Mouse (Mus musculus) thymus, postnatal 14 days (tissue): ENCODE measurements around the gene Tmem100.

Experiments
- DNase-seq: peaks from one replicate; pipeline ENCODE4 v3.0.0; 2021

Tmem100 gene

GRCm38 (mm10) chr11:90019161-90019560, 11.0 kb upstream of the Tmem100 start:
- DNase-seq: peak; percentile 33

- no peak for DNase-seq
Measured at GRCm38 (mm10) chr11:90025891-90026801, 4.0 kb upstream of the Tmem100 start.

GRCm38 (mm10) chr11:90026802-90027174, 3.4 kb upstream of the Tmem100 start:
- no peak for DNase-seq

GRCm38 (mm10) chr11:90027216-90027615, 2.9 kb upstream of the Tmem100 start:
- no peak for DNase-seq

- no peak for DNase-seq
Measured at GRCm38 (mm10) chr11:90028746-90029145, 1.4 kb upstream of the Tmem100 start.

DNA sequence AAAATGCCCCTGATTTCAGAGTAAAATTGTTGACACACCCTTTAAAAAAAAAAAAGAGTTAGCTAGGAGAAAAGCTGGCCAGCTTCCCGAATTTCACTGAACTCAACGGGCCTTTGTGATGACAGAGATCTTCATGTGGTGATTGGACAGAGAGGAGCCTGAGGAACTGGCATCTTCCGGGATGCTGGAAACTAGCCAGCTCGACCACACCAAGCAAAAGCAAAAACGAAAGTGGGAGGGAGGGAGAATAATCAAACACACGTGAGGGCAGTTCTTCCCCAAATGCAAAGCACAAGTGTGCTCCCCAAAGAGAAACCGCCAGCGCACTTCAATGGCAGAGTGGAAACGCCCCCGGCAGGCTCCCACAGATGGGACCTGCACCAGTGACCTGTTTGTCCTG, 794 bp upstream of the Tmem100 start:
- no peak for DNase-seq

GRCm38 (mm10) chr11:90030557-90030956, 409 bp downstream of the Tmem100 start:
- no peak for DNase-seq

- no peak for DNase-seq
Measured at GRCm38 (mm10) chr11:90031076-90031475, 928 bp downstream of the Tmem100 start.

DNA sequence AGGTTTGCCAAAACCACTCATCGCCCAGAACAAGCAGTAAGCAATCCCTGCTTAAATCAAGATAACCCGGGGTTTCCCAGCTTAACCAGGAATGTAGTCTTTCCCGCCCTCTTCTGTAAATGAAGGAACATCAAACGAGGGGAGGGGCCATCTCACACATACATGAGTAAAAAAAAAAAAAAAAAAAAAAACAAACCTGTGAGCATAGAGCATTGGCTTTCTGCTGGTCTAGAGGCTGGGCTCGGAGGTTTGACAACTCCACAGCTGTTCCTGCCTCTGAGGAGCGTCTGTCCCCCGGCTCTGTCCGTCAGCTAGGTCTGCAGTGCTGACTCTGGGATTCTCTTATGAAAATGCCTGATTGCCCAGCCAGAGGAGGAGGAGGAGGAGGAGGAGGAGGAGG, 2.7 kb downstream of the Tmem100 start:
- DNase-seq: no peak

DNA sequence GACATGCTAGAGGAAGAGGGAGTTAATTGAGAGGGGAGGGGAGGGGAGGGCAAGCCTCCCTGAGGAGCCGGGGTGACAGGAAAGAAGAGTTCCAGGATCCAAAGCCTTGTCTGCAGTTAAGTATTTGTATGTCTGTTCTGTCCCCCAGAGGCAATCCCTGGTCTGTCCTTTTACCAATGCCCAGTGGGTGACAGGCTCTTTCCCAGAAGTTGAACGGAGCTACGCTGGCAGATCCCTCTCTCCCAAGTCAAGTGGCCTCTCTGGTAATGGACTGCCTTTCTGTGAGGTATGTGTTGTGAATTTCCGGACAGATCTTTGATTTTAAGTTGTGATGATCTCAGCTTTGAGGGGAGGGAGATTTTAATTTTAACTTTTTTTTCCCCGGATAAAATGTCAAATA, 3.3 kb downstream of the Tmem100 start:
- no peak for DNase-seq

DNA sequence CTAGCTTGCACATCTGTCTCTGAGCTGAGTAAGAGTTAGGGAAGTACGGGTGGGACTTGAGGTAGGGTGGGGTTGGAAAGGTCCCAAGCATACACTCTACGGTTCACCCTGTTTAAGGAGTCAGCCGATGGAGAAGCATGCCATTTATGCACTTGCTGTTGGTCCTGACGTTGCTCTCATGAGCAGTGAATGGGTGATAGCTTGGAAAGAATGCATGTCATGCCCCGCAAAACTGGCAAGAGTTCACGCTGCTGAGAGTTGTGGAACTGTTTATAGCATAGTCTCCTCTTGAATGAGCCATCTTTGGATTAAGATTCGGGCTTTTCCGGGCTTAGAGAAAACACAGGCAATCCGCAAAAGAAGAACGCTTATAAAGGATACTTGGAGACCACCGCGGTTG, 4.5 kb downstream of the Tmem100 start:
- DNase-seq: no peak

DNA sequence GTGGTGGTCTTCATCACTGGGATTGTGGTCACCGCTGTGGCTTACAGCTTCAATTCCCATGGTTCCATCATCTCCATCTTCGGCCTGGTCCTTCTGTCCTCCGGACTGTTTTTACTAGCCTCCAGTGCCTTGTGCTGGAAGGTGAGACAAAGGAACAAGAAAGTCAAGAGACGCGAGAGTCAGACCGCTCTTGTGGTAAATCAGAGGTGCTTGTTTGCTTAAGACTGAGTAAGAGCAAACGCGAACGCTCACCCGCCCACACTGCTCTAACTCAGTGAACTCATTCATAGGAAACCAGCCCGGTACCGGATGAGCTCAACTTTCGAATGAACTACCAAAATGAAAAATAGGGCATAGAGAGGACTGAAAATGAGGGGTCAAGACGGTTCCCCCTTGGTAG, 5.4 kb downstream of the Tmem100 start:
- DNase-seq: no peak

GRCm38 (mm10) chr11:90036416-90036815, 6.3 kb downstream of the Tmem100 start:
- no peak for DNase-seq

DNA sequence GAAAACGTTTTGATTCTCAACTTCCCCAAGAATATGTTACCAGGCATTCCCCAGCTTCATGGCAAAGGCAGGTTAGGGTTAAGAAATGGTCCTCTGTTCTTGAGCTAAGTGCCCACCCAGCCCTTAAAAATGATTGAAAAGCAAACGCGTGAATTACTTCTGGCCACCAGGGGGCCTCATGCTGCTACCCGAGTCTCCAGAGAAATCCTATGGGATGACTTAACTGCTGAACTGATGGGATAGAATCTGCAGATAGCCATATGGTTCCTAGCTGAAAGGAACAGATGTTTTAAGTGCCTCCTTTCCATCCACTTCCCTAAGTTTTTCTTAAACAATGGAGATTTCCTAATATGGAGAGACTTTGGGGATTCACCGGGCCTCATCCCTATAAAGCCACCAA, 7.9 kb downstream of the Tmem100 start:
- DNase-seq: no peak

DNA sequence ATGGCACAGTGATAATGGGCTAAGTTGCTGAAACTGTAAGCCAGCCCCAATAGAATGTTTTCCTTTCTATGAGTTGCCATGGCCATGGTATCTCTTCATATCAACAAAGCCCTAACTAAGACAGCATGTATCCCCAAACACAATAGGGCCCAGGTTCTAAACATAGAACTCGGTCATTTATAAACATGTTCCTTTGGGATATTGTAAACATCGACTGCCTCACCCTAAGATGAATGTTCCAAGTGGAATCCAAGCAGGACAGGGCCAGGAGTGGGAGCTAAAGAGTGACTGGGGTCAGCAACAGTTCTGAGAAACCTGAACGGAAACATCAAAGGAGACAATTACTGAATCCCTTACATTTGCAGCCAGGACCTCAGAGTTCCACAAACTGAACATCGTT, 14.3 kb downstream of the Tmem100 start:
- no peak for DNase-seq

- no peak for DNase-seq
Measured at GRCm38 (mm10) chr11:90046211-90046610, 16.1 kb downstream of the Tmem100 start.

DNA sequence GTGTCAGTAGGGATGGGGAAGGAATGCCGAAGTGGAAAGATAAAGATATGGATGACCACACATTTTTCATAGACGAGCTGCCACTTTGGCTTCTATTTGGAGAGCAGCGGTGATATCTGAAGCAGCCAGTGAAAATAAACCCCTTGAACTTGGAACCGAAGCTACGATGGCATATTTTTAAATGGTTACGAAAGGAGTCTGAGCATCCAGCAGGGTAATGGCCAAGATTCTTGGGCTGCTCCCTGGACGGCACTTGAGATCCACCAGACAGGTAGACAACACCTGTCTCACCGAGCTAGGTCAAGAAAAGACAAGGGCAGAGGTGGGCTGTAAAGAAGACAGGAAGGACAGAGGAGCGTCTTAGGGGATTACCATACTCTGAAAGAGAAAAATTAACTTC, 17.1 kb downstream of the Tmem100 start:
- DNase-seq: no peak

DNA sequence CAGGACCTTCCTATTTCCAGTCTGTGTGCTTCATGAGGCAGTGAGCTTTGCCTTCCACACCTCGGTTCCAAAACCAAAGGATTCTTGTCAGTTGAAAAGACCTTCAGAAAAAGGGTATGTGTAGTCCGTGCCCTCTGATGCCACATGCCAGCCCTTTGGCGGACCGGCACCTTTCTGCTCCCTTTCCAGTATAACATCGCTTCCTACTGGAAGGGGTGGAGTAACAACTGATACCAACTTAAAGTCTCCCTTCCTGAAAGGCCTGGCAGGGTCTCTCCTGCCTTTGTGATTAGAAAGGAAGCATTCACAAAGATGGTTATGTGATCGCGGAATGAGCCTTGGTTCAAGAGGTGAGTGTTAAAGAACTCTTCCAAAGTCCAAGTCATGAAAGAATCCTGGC, 19.9 kb downstream of the Tmem100 start:
- no peak for DNase-seq

- DNase-seq: no peak
Measured at GRCm38 (mm10) chr11:90052785-90053184, 22.6 kb downstream of the Tmem100 start.

GRCm38 (mm10) chr11:90053820-90054219, 23.7 kb downstream of the Tmem100 start:
- no peak for DNase-seq

DNA sequence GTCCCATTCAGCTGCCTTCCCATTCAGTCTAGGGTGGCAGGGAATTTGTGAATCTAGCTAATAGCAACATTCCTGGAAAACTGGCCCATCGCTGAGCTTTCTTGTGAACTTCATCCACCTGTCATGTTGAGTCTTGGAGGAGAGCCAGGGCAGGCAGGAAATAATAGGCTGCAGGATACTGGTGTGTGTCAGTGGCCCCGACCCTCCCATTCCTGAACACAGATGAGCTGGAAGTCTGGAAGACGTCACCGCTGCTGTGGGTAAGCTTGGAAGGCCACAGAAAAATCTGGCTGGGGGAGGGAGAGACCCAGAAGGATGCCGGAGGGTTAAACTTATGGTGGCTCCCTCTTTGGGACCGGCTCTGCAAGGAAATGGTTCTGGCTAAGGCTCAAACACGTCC, 24.3 kb downstream of the Tmem100 start:
- DNase-seq: no peak

DNA sequence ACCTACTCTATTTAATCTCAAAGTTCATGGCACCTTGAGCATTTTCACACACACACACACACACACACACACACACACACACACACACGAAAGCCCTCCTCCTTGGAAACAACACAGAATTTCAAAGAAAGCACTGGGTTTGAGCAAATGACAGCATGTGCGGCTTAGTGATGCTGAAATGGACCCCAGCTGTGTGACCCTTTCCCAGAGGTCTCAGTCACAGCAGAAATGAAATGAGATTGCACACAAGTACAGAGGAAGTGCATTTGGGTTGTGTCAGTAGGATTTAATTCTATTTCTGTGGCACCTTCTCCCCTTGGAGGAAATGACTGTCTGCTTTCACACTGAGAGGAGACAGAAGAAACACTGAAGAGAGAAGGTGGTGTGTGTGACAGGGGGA, 26.9 kb downstream of the Tmem100 start:
- DNase-seq: no peak

DNA sequence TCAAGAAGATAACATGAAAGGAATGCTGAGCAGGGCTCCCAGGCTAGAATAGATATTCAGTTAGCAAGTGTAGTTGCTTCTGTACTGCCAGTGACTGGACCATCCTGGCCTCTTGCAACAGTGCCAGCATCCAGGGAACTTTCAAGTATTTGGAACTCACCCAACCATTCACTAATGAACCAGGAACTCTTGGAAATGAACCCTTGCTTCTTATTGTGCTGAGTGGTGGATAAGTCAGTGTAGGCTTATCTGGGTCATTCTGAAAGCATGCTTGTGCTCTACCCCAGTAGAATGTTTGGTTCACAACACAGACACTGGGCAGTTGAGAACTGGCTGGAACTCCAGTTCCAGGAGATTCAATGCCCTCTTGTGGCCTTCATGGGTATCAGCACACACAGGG, 29.1 kb downstream of the Tmem100 start:
- DNase-seq: no peak

DNA sequence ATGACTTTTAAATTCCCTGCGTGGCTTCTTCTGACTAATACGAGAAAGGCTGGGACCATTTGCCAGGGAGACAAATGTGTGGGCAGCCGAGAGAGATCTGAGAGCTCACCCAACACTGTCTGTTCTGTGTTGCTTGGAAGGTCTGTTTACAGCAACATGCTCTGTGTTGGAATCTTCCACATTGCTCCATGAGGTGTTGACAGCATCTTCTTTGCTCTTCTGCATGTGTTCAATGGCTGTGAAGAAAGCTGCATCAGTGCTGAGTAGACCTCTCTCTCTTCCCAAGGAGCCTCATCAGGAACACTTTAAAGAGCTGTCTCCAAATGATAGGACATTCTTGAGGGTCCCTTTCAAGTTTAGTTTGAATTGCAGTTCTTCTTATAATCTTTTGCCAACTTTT, 32.5 kb downstream of the Tmem100 start:
- no peak for DNase-seq
